Mouse (Mus musculus) cerebellum, postnatal 4 days (tissue): ENCODE data around the gene Sox9.

Experiments used
- DNase-seq, 2 experiments: peaks; one replicate each; pipeline ENCODE4 v3.0.0; 2022; ENCODE audit warnings: low spot score in 2 of 2, mixed read lengths in 1 of 2

The Sox9 gene

GRCm38 (mm10) chr11:112798831-112799382, 16.9 kb downstream of the Sox9 start:
- peak in 1 of 2 experiments; percentile 37 for DNase-seq

GRCm38 (mm10) chr11:112801189-112801818, 19.3 kb downstream of the Sox9 start:
- DNase-seq, result no peak

GRCm38 (mm10) chr11:112807838-112808506, 25.9 kb downstream of the Sox9 start:
- DNase-seq, result no peak

GRCm38 (mm10) chr11:112810447-112811151, 28.6 kb downstream of the Sox9 start:
- DNase-seq, result no peak

- DNase-seq, result no peak
Observed at GRCm38 (mm10) chr11:112811152-112811871, 29.3 kb downstream of the Sox9 start.

GRCm38 (mm10) chr11:112817829-112818650, 36.0 kb downstream of the Sox9 start:
- peak in 1 of 2 experiments; percentile 57 for DNase-seq

- no peak for DNase-seq
Observed at GRCm38 (mm10) chr11:112818651-112819270, 36.7 kb downstream of the Sox9 start.

- DNase-seq, result no peak
Observed at GRCm38 (mm10) chr11:112821536-112821935, 39.5 kb downstream of the Sox9 start.

GRCm38 (mm10) chr11:112824146-112824545, 42.1 kb downstream of the Sox9 start:
- DNase-seq, result no peak

GRCm38 (mm10) chr11:112826193-112827043, 44.4 kb downstream of the Sox9 start:
- DNase-seq, result no peak

GRCm38 (mm10) chr11:112827044-112827347, 45.0 kb downstream of the Sox9 start:
- DNase-seq, result no peak

- DNase-seq, result no peak
Observed at GRCm38 (mm10) chr11:112828553-112829287, 46.7 kb downstream of the Sox9 start.

- DNase-seq, result no peak
Observed at GRCm38 (mm10) chr11:112834245-112835005, 52.4 kb downstream of the Sox9 start.

- no peak for DNase-seq
Observed at GRCm38 (mm10) chr11:112835468-112836092, 53.6 kb downstream of the Sox9 start.
